Mouse (Mus musculus): Measurements from ENCODE around the gene Bace1.
"Not testable (repeated sequence)": the region's sequence is repeated elsewhere in the genome, so short reads cannot be mapped to it uniquely, and the experiment has no call there.

Gene Bace1

DNA sequence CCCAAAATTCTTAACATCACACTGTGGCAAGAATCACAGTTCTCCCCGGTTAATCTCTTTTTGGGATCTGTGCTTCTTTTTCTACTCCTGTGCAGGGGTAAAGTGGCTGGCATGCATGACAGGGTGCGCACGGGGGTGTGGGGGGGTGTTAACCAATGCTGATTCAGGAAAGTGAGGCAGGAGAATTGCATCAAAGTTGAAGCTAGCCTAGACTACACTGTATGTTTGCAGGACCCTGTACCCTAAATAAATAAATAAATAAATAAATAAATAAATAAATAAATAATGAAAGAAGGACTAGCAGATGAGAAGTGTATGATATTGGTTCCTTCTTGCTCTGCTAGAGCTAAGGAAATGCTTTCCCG lies 329 bp upstream of the Bace1 start:
- DNase-seq (ENCODE audit: low spot score), result no peak

DNA sequence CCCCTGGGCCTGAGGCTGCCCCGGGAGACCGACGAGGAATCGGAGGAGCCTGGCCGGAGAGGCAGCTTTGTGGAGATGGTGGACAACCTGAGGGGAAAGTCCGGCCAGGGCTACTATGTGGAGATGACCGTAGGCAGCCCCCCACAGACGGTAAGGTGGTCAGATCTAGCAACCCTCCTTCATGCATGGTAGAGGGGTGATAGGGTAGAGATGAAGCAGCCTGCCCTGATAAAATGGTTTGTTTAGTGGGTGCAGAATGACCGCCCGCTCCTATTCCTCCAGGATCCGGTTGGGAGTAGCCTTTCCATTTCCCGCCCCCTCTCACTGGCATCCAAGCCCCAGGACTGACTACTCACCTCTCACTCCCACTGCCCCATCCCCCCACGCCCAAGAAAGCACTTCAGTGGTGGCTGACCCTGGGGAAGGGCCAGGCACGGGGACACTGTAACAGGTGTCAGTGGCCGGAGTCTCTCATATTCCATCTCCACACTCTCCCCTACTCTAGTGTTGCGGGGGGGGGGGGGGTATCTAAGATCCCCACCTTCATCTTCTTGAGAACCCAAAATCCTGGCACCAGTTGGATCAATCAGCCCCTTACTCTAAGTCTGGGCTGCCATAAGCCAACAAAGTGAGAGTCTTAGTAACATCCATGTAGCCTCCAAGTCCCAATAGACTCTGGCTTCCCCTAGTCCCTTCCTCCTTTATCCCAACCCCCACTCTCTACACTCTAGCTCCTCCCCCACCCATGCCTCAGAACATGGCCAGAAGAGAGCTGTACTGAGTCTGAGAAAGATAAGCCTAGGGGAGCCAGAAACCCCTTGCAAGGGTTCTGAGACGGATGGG lies 980 bp downstream of the Bace1 start:
- DNase-seq (ENCODE audit: low spot score), result no peak

DNA sequence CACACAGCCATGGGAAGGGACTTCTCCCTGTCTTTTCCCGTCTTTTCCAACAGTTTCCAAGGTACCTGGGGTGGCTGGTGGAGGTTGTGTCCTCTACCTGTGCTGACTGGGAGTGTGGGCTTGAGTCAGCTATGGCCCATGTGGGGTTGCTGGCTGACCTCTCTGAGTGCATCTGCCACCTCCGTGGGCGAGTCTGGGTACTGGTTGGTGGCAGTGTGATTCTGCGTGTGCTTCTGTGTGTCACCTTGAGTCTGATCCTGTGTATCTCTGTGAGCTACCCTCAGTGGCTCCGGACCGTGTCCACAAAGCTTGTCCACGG lies 1.6 kb downstream of the Bace1 start:
- no peak for DNase-seq (ENCODE audit: low spot score)

DNA sequence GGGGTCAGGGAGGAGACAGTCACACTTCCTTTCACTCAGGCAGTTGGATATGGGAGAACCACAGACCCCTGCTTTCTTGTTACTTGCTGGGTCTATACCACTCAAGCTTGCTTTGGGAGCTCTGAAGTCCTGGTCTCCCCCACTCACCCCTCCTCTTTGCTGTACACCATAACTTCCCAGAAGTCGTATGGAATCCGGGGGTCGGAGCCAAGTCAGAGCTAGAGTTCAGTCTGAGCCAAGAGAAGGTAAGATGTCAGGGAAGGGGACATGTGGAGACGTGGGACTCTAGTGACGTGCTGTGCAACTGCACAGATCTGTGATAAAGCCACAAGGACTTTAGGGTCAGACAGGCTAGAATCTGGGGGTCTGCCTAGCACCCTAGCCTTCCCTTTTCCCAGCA lies 2.0 kb downstream of the Bace1 start:
- DNase-seq (ENCODE audit: low spot score), result no peak

DNA sequence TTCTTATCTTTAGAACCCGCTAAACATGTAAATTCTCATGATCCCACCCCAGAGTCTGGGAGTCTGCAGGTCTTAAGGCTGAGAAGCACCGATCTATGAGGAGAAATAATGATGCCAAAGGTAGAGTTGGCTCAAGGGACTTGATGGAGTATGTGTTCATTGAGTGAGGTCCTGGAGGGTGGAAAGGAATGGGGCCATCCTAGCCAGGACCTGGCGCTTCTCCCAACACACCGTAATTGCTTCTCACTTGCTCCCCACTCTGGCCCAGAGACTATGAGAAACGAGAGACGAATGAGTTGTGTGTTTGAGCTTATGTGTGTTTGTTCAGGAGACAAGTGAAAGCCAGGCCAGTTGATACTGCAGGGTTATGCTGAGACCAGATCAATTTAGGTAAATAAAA lies 3.1 kb downstream of the Bace1 start:
- no peak for DNase-seq (ENCODE audit: low spot score)

DNA sequence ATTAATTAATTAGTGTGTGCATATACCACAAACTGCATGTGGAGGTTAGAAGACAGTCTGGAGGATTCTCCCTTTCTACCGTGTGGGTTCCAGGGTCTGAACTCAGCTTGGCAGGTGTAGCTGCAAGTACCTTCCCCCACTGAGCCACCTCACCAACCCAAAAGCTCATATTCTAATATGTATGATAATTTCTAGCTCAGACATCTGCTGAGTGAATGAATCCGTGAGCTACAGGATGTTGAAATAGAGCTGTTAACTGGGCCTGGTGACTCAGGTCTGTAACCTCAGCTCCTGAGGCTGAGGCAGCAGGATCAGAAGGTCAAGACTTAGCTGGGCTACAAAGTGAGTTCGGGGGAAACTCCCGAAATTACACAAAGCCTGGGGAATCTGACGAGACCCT lies 4.6 kb downstream of the Bace1 start:
- DNase-seq (ENCODE audit: low spot score), result no peak

DNA sequence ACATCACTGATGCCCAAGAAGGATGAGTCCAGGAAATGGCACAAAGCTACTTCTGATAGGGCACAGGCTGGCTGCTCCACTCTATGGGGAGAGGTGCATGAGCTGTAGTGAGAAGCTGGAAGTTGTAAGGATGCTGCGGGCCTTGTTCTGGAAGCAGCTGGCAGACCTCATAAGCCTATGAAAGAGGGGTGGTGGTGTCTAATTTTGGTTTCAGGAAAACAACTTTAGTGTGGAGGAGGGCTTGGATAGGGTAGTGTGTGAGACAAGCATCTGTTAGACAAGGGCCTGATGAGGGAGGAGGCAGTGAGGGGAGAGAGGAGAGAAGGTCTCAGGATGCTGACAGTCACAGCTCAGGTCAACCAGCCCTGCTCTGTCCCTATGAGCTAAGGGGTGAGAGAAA lies 5.4 kb downstream of the Bace1 start:
- no peak for DNase-seq (ENCODE audit: low spot score)

DNA sequence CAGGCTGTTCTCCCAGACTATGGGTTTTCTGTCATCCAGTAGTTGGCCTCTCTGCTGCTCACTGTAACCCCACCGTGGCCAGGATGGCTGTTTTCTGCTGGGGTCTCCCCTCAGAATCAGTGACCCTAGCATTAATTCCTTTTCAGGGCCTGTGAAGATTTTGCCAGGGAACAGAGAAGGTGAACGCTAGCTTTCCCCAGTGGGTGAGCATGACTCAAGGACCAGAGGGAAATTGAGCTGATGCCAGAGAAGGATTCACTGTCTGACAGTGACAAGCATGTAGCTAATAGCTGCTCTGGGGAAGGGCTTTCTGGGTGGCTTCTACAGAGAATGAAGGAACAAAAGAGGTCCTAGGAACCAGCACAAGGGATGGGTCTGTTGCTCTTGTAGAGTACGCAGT lies 7.2 kb downstream of the Bace1 start:
- DNase-seq (ENCODE audit: low spot score), result no peak

DNA sequence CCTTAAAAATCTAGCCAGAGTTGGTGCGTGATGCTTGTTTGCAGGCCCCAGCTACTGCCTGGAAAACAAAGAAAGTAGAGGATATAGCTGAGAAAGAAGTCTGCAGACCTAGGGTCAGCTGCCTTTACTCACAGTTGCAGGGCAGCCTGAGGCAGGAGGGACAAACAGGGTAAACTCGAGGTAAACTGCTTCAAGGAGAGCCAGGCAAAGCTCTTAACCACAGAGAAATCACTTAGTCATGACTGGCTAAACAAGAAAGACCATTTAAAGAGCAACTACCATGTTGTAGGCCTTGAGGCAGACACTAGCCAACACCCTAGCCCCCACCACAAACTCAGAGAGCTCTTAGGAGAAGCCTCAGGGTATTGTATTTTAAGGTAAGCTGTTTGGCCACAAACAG lies 7.8 kb downstream of the Bace1 start:
- DNase-seq (ENCODE audit: low spot score), result not testable (repeated sequence)

DNA sequence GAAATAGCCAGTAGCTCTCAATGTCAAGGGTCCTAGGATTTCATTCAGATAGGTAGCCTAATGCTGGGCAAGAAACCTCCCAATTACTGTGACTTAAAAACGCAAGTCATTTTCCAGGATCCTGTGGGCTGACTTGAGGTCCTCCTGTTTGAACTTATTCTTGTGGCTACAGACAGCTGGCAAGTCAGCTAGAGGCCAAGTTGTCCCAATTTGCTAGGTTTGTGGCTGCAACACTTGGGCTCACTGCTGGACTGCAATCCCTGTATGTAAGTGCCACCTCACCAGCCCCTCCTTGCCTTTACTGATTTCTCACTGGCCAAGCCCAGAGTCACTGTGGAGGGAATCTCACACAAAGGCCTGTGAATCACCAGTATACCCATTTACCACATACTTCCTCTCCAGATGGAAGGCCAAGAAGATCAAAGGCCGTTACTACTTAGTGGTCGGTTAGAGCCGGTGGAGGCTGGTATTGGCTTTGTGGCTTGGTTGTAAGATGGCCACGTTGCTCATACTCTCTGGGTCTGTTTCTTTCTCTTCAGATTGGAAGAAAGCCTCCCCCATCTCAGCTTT lies 8.6 kb downstream of the Bace1 start:
- DNase-seq (ENCODE audit: low spot score), result no peak

DNA sequence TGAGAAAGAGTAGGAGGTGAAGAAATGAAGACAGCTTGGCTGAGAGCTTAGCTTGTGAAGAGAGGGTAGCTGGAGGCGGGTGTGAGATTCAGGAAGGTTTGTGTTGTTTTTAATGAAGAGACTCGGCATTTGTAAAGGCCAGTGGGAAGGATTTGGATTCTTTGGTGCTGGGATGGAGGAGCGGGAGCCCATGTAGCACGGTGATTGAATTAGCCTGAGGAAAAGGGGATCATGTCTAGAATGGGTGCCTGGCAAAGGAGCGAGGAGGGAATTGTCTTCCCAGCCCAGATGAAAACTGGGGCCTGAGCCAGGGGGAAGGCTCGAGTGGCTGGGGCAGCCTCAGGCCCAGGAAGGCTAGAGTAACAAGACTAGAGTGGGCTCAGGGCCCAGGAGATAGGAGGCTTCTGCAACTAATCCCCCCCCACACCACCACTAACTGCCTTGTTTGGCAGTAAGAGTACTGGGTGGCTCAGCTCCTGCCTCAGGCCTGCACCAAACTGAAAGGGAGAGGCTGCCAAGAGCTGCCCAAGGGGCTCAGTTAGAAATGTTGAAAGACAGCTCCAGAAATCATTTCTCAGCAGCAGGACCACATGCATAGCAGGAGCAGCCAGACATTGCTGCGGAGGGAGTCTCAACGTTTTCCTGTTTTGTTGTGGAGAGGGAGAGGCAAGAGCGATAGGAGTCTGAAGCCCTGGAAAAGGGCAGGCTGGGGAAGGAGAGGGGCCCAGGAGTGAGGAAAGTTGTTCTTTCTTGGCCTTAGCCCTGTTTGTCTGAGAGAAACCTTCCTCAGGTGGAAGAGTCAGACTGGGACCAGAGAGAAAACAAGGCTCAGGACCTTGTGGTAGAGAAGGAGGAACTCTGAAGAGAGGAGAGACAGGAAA lies 11.4 kb downstream of the Bace1 start:
- no peak for DNase-seq (ENCODE audit: low spot score)

DNA sequence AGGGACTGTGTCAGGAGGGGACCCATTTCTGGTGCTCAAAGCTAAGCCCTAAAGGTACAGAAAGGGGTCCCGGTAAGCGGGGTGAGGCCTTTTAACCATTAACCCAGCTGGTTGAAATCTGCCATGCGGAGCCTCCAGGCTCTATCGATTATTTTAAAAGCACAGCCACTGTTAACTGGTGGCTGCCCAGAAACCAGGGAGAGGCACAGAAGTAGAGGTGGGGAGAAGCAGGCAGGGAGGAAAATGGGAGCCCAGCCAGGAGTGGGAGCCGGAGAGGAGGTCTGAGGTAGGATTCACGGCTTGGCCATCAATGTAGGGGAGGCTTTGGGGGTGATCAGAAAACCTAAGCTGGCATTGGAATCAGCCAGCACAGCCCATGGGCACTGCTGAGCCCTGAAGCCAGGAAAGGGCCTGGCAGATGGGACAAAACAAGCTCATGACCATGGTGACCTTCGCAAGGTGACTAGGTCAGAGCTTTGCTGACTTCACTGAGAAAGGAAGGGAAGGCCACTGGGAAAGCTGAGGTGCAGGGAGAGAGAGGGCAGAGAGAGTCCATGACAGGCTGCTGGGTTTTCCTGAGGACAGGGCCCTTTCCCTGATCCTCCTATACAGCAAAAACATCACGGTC lies 12.3 kb downstream of the Bace1 start:
- no peak for DNase-seq (ENCODE audit: low spot score)

DNA sequence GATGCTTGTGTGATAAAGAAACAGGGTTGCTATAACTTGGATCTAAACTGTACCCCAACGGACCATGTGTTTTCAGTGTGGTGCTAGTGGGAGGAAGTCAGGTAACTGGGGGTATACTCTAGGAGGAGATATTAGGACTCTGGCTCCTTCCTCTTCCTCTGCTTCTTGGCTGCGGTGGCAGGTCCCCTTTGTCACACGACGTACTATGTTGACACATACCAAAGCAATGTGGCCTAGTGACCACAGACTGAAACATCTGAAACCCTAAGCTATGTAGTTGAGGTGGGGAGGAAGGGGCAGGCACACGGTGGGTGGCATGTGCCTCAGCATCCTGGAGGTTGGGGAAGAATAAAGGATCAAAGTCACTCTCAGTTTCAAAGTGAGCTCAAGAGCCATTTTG lies 12.9 kb downstream of the Bace1 start:
- no peak for DNase-seq (ENCODE audit: low spot score)

DNA sequence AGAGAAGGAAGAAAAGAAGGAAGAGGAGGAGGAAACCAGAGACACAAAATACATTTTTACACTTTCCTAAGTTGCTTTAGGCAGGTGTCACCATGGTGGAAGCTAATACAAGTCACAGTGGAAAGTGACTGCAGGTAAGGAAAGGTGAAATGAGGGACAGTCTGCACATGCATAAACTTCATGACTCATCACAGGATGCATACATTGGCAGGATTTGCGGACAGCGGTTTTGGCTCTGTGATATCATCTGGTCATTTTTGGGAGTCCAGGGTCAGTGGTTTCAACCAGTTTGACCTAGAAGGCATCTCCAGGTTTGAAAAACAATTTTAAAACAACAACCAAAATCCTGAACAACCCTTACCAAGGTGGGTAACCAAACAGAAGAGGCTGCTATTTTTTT lies 13.4 kb downstream of the Bace1 start:
- no peak for DNase-seq (ENCODE audit: low spot score)

DNA sequence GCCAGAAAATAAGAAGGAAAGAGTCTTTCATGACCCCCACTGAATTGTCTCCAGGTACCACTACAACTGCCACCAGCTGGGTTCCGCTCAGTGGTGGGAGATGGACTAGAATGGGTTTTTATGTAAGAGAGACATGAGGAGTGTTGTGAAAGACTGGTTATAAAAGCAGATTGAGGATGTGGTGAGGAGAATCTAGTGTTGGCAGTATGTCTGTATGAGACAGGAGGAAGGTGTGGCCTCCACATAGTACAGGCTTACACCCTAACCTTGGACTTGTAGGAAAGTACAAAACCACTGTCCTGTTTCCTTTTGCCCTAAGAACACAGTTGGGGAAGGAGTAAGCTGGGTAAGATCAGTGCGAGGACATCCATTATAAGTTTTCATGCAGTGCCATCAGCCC lies 15.3 kb downstream of the Bace1 start:
- no peak for DNase-seq (ENCODE audit: low spot score)

DNA sequence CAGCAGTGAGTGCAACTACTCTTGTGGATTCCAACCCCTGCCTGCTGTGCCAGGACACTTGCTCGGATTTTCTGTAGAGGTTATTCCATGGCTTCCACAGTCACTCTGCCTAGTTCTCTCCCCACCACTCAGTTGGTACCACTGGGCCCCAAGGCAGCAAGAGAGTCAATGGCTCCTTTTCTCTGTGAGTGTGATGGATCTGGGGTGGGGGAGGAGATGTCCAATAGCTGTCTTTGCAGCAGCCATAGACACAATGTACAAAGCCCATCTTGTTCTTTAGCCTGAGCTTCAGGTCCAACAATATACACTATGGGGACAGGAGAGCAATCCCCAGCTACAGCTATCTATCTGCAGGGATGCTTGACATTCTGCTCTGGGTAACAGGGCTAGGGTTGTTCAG lies 15.8 kb downstream of the Bace1 start:
- no peak for DNase-seq (ENCODE audit: low spot score)

DNA sequence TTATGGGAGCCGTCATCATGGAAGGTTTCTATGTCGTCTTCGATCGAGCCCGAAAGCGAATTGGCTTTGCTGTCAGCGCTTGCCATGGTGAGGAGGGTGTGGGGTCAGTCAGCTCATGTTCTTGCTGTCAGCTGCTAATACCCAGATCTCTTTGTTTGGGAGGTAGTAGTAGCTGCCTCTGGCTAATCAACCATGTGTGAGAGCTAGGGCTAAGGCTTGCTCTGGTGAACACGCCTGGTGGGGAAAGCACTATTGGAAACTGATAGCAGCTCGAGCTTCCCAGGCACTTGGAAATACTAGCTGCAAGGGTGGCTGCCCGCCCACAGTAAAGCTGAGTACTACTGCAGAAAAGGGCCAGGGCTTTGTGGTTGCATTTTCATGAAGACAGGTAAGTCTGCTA lies 21.0 kb downstream of the Bace1 start:
- DNase-seq (ENCODE audit: low spot score), result no peak

DNA sequence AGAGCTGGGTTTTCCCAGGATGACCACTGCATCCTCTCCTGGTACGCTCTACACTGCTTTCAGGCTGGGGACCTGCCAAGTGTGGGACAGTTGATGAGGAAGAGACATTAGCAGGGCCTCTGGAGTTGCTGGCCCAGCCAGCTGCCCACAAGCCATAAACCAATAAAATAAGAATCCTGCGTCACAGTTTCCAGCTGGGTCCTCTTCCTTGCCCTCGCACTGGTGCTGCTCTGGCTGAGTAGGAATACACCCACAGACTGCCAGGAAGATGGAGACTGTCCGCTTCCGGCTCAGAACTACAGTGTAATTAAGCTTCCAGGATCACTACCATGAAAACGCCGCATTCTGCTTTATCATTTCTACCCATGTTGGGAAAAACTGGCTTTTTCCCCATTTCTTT lies 23.4 kb downstream of the Bace1 start:
- no peak for DNase-seq (ENCODE audit: low spot score)

DNA sequence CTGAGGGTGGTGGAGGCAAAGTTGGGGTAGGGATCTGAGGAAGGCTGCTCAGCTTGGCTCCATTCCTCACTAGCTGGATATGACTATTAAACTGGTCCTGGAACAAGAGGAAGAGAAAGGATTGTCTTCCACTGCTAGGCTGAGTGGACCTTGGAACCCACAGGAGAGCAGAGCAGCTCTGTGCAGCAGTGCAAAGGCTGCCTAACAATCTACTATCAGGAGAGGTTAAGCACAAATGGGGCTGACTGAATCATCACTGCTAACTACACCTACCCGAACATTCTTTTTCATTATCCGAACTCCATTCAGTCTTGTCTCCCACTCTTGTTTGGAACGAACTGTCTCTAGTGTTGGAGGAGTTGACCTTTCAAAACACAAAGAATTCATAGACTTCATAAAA lies 30.8 kb downstream of the Bace1 start:
- no peak for DNase-seq (ENCODE audit: low spot score)

DNA sequence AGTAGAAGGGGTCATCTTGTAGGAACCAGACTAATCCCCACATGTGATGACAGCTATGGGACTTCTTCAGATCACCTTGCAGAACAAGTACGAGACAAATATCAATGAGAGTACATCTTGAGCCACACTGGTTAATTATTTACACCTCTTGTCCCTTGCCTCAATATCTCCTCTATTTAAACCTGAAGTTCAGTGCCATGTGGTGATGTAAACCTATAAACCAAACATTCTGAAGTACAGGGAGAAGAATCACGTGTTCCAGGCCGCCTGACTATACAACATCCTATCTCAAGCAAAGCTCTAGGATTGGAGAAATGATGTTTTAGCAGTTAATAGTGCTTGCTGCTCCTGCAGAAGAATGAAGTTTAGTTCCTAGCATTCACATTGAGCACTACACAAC lies 31.9 kb downstream of the Bace1 start:
- DNase-seq (ENCODE audit: low spot score), result no peak

DNA sequence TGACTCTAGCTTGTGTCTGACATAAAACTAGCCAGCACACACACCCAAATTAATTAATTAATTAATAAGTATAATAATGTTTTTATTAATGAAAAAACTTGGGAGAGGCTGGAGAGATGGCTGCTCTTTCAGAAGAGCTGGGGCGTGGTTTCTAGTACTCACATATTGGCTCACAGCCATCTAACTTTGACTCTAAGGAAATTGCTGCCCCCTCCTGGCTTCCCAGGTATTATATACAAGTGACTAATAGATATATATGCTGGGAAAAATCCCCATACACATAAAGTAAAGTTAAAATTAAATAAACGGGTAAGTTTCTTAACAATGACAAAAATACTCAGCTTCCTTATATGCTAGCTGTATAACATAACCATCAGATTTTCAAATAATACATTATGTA lies 39.5 kb downstream of the Bace1 start:
- DNase-seq (ENCODE audit: low spot score), result peak; percentile 22

DNA sequence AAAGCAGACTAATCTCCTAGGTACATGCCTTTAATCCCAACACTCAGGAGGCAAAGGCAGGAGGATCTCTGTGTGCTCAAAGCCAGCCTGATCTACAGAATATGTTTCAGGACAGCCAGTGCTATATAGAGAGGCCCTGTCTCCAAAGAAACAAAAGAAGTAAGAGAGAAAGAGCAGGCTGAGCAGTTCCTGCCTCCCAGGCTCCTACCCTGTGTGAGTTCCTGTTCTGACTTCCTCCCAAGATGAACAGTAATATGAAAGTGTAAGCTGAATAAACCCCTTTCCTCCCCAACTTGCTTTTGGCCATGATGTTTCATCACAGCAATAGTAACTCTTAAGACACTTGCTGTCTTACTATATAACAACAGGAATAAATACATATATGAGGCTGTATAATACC lies 55.3 kb downstream of the Bace1 start:
- DNase-seq (ENCODE audit: low spot score), result no peak

DNA sequence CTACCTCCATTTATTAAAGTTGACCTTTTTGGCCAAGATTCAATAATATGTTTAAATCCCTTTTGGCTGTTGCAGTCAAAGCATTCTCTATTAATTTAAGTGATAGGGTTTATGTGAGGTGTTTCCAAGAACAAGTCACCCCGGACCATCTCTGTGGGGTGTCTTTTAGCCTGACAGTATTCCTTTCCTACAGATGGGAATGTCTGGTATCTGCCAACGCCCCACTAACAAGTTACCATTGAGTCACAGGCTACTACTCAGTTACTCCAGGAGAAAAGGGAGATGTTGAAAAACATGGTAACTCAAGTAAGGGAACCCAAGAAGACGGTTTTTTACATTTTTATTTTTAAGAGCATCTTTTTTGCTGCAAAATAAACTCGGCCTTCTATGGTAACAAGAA lies 66.8 kb downstream of the Bace1 start:
- DNase-seq (ENCODE audit: low spot score), result no peak
